Mouse (Mus musculus) forebrain, embryonic 11.5 days (tissue): ENCODE results near the gene Hist2h2aa1. TPM values are rescaled to one million over a fixed set of nuclear protein-coding genes. Genes with fewer than 3 reads are reported as not detected.
A peak's percentile ranks its signal among the peaks of the same experiment; 100 is the strongest.
"Not testable (repeated sequence)": the region's sequence is repeated elsewhere in the genome, so short reads cannot be mapped to it uniquely, and the experiment has no call there.

Experiments used
- ATAC-seq: fragments of 200-750 bp; cut with Nextera tagmentation; replicated peaks from 2 replicates; pipeline ENCODE4 v1.8.0; 2017; ENCODE audit warnings: moderate TSS enrichment; ENCODE audit not compliant: low FRiP score
- DNase-seq: peaks from one replicate; pipeline ENCODE4 v3.0.0-alpha.2; 2017; ENCODE audit warnings: low spot score
- H3K27ac ChIP-seq: fragments of 300-500 bp; sonication (generic); 2 replicates; pipeline ENCODE4 v1.5.1; 2014; ENCODE audit warnings: low read depth, low read length
- H3K27me3 ChIP-seq: fragments of 300-500 bp; sonication (generic); 2 replicates; pipeline ENCODE4 v1.6.1; 2014; ENCODE audit warnings: mild to moderate bottlenecking, low read length, mixed read lengths; ENCODE audit not compliant: control insufficient read depth, insufficient read depth
- H3K36me3 ChIP-seq: fragments of 300-500 bp; sonication (generic); 2 replicates; pipeline ENCODE4 v1.6.1; 2014; ENCODE audit warnings: mild to moderate bottlenecking, low read length, moderate library complexity, mixed read lengths; ENCODE audit not compliant: control insufficient read depth, insufficient read depth
- H3K4me1 ChIP-seq: fragments of 300-500 bp; sonication (generic); replicated peaks from 2 replicates; pipeline ENCODE4 v1.6.1; 2014; ENCODE audit warnings: low read length, mixed read lengths; ENCODE audit not compliant: control insufficient read depth, insufficient read depth
- H3K4me2 ChIP-seq: fragments of 300-500 bp; sonication (generic); 2 replicates; pipeline ENCODE4 v1.6.1; 2014; ENCODE audit warnings: low read depth, mild to moderate bottlenecking, low read length, moderate library complexity, mixed read lengths; ENCODE audit not compliant: severe bottlenecking
- H3K4me3 ChIP-seq: fragments of 300-500 bp; sonication (generic); 2 replicates; pipeline ENCODE4 v1.5.1; 2014; ENCODE audit warnings: low read depth, low read length
- H3K9ac ChIP-seq: fragments of 300-500 bp; sonication (generic); 2 replicates; pipeline ENCODE4 v1.6.1; 2014; ENCODE audit warnings: low read length
- H3K9me3 ChIP-seq: fragments of 300-500 bp; sonication (generic); 2 replicates; pipeline ENCODE4 v1.6.1; 2016; ENCODE audit warnings: low read length, mixed read lengths; ENCODE audit not compliant: control insufficient read depth
- WGBS: fragments of 180-500 bp; shearing (Covaris S2); extraction: QIAGEN DNeasy Blood & Tissue Kit; methylation state at CpG from one replicate; pipeline ENCODE4 v1.1.7; 2014; 5-methylcytosine and 5-hydroxymethylcytosine counted together
- polyA plus RNA-seq: library from polyadenylated mRNA; unstranded; fragments of >200 nt; fragmentation: Nextera tagmentation; extraction: Ambion mirVana; gene quantifications from 2 replicates; pipeline ENCODE4 v1.2.1, GENCODE M21; 2014

Gene Hist2h2aa1
- polyA plus RNA-seq, 1 experiment from 2014 or later: 18.7 TPM

- H3K9me3 ChIP-seq: no peaks in the 10 kb centered on the region
- no peak overlapping the region for H3K4me2 ChIP-seq
- no peak overlapping the region for H3K9ac ChIP-seq
- ATAC-seq: no peak
- WGBS: 85% methylated on average over 3 of the region's 3 CpGs
- no peaks in the 10 kb centered on the region for H3K36me3 ChIP-seq
- no peak for DNase-seq
- H3K27ac ChIP-seq: no peak overlapping the region
- 0 out of 2 replicates have a peak, but pooled peaks cover 2% of the 10 kb centered on the region for H3K4me1 ChIP-seq
- H3K4me3 ChIP-seq: no peak overlapping the region
- no peaks in the 10 kb centered on the region for H3K27me3 ChIP-seq
These were observed 37.5 kb upstream of the Hist2h2aa1 start for GRCm38 (mm10) chr3:96207819-96208218.

DNA sequence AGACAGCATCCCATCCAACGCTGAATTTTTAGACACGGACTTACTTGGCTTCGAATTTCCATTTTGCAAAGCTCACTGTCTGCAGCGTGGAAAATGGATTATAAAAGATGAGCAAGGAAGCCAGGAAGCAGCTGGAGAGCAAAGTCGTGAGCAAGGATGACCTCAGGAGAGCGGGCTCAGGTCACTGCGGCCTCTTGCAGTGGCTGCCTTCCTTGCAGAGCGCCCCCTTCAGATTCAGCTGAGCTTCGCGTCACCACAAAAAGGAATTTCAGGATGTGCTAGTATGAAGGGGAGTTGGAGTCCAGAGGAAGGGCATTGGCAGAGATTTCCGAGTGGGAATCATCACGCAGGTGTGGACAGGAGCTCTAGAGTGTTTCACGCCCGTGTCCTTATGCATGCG lies 36.1 kb upstream of the Hist2h2aa1 start:
- H3K4me1 ChIP-seq: 0 out of 2 replicates have a peak, but pooled peaks cover 2% of the 10 kb centered on the region
- H3K4me3 ChIP-seq: no peak overlapping the region
- no peaks in the 10 kb centered on the region for H3K36me3 ChIP-seq
- H3K9me3 ChIP-seq: no peaks in the 10 kb centered on the region
- no peaks in the 10 kb centered on the region for H3K27me3 ChIP-seq
- ATAC-seq: no peak
- 22% methylated on average over 15 of the region's 15 CpGs for WGBS
- H3K27ac ChIP-seq: no peak overlapping the region
- no peak overlapping the region for H3K9ac ChIP-seq
- no peak overlapping the region for H3K4me2 ChIP-seq
- DNase-seq: no peak

GRCm38 (mm10) chr3:96219191-96219641 lies 26.1 kb upstream of the Hist2h2aa1 start:
- no peaks in the 10 kb centered on the region for H3K9me3 ChIP-seq
- no peaks in the 10 kb centered on the region for H3K36me3 ChIP-seq
- under 1% methylated on average over 12 of the region's 12 CpGs for WGBS
- peak overlapping the region; percentile 98 for H3K27ac ChIP-seq
- peak overlapping the region; percentile 44 for H3K4me3 ChIP-seq
- DNase-seq: peak; percentile 60
- no peaks in the 10 kb centered on the region for H3K27me3 ChIP-seq
- ATAC-seq: peak; percentile 16; the same call in 1 of the 2 replicates
- H3K4me1 ChIP-seq: peaks cover 9% of the 10 kb centered on the region; the same call in 1 of the 2 replicates
- H3K9ac ChIP-seq: peak overlapping the region; percentile 84
- peak overlapping the region; percentile 68 for H3K4me2 ChIP-seq

DNA sequence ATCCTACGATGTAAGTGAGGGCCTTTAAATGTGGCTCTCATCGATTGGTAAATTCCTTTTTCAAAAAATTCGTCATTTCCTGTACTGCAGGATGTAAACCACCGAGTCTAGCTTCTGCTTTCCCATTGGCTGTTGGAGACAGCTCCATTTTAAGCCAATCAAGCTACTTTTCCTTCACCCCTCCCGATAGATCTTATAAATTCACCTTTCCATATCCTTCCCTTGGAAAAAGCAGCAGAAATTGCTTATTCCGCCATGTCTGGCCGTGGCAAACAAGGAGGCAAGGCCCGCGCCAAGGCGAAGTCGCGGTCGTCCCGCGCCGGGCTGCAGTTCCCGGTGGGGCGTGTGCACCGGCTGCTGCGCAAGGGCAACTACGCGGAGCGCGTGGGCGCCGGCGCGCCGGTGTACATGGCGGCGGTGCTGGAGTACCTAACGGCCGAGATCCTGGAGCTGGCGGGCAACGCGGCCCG lies 25.6 kb upstream of the Hist2h2aa1 start, which contains the start of the genes Bola1 and Hist2h2ab:
Gene Bola1 (minus strand): TSS at position 49 of the 470 bp plus-strand sequence.
Gene Hist2h2ab (plus strand): TSS at position 205 of the 470 bp plus-strand sequence.
- Histone ChIP-seq H3K36me3 (no peaks in the 10 kb centered on the region), H3K27me3 (no peaks in the 10 kb centered on the region), H3K9me3 (no peaks in the 10 kb centered on the region), H3K9ac (peak within 1 kb of the TSS; percentile 84), H3K4me2 (peak within 1 kb of the TSS; percentile 68), H3K27ac (peak within 1 kb of the TSS; percentile 98), H3K4me1 (peaks cover 10% of the 10 kb centered on the region; the same call in 1 of the 2 replicates), H3K4me3 (peak within 1 kb of the TSS; percentile 44)
- under 1% methylated on average over 37 of the region's 37 CpGs for WGBS
- ATAC-seq (peak; percentile 85), DNase-seq (peak; percentile 86)

GRCm38 (mm10) chr3:96220131-96220764 lies 25.0 kb upstream of the Hist2h2aa1 start:
- H3K36me3 ChIP-seq, H3K9me3 ChIP-seq, H3K27me3 ChIP-seq: not testable (repeated sequence)
- Histone ChIP-seq H3K27ac (peak overlapping the region; percentile 98), H3K9ac (peak overlapping the region; percentile 84), H3K4me3 (peak overlapping the region; percentile 44), H3K4me1 (peaks cover 10% of the 10 kb centered on the region; the same call in 1 of the 2 replicates), H3K4me2 (peak overlapping the region; percentile 68)
- ATAC-seq (peak; percentile 20), DNase-seq (peak; percentile 76)
- under 1% methylated on average over 27 of the region's 47 CpGs for WGBS

- Histone ChIP-seq H3K9ac (peak within 1 kb of the TSS; percentile 84), H3K27ac (peak within 1 kb of the TSS; percentile 98), H3K9me3 (no peaks in the 10 kb centered on the region), H3K4me3 (peak within 1 kb of the TSS; percentile 44), H3K4me1 (peaks cover 10% of the 10 kb centered on the region; the same call in 1 of the 2 replicates), H3K36me3 (no peaks in the 10 kb centered on the region), H3K27me3 (no peaks in the 10 kb centered on the region), H3K4me2 (peak within 1 kb of the TSS; percentile 68)
- DNase-seq (peak; percentile 85), ATAC-seq (peak; percentile 93)
- under 1% methylated on average over 43 of the region's 43 CpGs for WGBS
These were observed 24.3 kb upstream of the Hist2h2aa1 start, which contains the start of the genes Hist2h2ac and Hist2h2be for GRCm38 (mm10) chr3:96220765-96221639. TSS of gene Hist2h2ac (minus strand) at chr3:96220880. TSS of gene Hist2h2be (plus strand) at chr3:96221119.

DNA sequence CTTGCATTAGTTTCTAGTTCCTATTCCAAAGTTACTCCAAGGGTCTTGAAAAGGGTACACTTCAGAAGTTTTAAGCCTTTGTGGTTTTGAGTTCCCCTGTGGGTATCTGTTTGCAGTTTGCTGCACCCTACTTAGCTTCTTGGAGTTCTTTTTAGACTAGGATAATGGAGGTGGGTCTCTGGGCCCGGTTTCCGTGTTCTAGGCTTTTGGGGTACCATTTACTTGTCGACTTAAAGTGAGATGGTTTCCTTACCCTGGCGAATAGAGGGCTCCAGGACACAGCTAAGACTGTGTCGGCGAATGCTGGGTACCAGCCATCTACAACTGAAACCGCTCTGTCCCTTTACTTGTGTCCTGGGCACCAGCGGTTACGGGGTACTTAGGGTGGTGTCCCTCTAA lies 23.7 kb upstream of the Hist2h2aa1 start:
- 22% methylated on average over 9 of the region's 9 CpGs for WGBS
- Histone ChIP-seq H3K27ac (peak overlapping the region; percentile 98), H3K36me3 (no peaks in the 10 kb centered on the region), H3K27me3 (no peaks in the 10 kb centered on the region), H3K9me3 (no peaks in the 10 kb centered on the region), H3K4me1 (peaks cover 10% of the 10 kb centered on the region; the same call in 1 of the 2 replicates), H3K4me2 (peak overlapping the region; percentile 68), H3K4me3 (peak overlapping the region; percentile 44), H3K9ac (peak overlapping the region; percentile 84)
- DNase-seq (no peak), ATAC-seq (no peak)

DNA sequence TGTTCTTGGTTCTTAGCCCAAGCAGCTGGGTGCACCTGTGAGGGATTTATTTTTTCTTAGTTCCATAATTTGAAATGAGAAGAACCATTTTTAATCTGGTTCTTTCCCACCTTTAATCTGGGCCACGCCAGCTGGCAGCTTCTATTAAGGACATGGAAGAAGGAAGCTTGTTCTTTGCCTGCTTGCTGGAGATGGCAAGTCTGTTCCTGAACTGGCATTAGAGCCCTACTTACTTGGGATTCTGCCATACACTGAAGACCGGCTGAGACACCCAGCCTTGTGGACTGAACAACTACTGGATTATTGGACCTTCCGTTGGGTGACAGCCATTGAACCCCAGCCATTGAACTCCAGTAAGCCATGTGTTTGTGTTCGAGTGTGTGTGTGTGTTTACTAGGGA lies 22.5 kb upstream of the Hist2h2aa1 start:
- H3K9ac ChIP-seq: no peak overlapping the region
- 90% methylated on average over 4 of the region's 4 CpGs for whole genome bisulfite sequencing

More for the DNA sequence above, 22.5 kb upstream of the Hist2h2aa1 start:
- no peak for DNase-seq
- no peak for ATAC-seq
- Histone ChIP-seq H3K36me3 (no peaks in the 10 kb centered on the region), H3K4me3 (no peak overlapping the region), H3K4me2 (peak overlapping the region; percentile 24), H3K27ac (no peak overlapping the region), H3K27me3 (no peaks in the 10 kb centered on the region), H3K9me3 (no peaks in the 10 kb centered on the region), H3K4me1 (peaks cover 12% of the 10 kb centered on the region; the same call in 1 of the 2 replicates)
